ENCODE assay signal across 23 mouse cellular contexts in genomic region chr13:43954714-43955393, GRCm38 (mm10).
DNase-seq lines count a peak whose midpoint lies in the region; ATAC-seq and TF ChIP-seq lines count a peak whose summit lies in the region.
"Had no signal": no experiment of that assay in that cellular context is flagged by ENCODE, and none has a peak within 500 bp of the region (broad histone marks: within the 10 kb centered on the region; RNA-seq: fewer than 3 reads in every experiment).

No protein-coding gene starts in this region.

- H3K4me2 ChIP-seq in kidney, embryonic 16.5 days (replicated peaks; ENCODE audit: low read depth, low read length) = no peak overlapping the region
- H3K4me2 ChIP-seq in intestine, postnatal 0 days (replicated peaks; ENCODE audit: low read depth) = no peak overlapping the region
- H3K4me2 ChIP-seq in stomach, postnatal 0 days (replicated peaks; ENCODE audit: low read depth) = no peak overlapping the region
- H3K4me2 ChIP-seq: embryonic facial prominence, embryonic 12.5 days; forebrain, embryonic 12.5 days; heart, embryonic 15.5 days; hindbrain, embryonic 15.5 days; limb, embryonic 13.5 days; midbrain, embryonic 13.5 days; neural tube, embryonic 12.5 days had no signal

- H3K36me3 ChIP-seq in kidney, embryonic 16.5 days (ENCODE audit: insufficient read depth, low read length) = no peaks in the 10 kb centered on the region
- H3K36me3 ChIP-seq in intestine, postnatal 0 days (ENCODE audit: control insufficient read depth, insufficient read depth) = no peaks in the 10 kb centered on the region
- no peaks in the 10 kb centered on the region for H3K36me3 ChIP-seq in stomach, postnatal 0 days (ENCODE audit: control insufficient read depth, insufficient read depth, low read length)
- H3K36me3 ChIP-seq: embryonic facial prominence, embryonic 12.5 days; forebrain, embryonic 12.5 days; heart, embryonic 15.5 days; hindbrain, embryonic 15.5 days; limb, embryonic 13.5 days; midbrain, embryonic 13.5 days; neural tube, embryonic 12.5 days had no signal

- 53% methylated on average over 10 of the region's 10 CpGs for WGBS in kidney, embryonic 16.5 days
- WGBS in intestine, postnatal 0 days = 49% methylated on average over 10 of the region's 10 CpGs
- 72% methylated on average over 10 of the region's 10 CpGs for WGBS in stomach, postnatal 0 days

- peak; percentile 36 for DNase-seq in kidney, adult 18-20 months
- DNase-seq in kidney, postnatal 10 days = peak; percentile 16
- no peak for DNase-seq in stomach, postnatal 0 days (ENCODE audit: low spot score)
- no peak for DNase-seq in natural killer cell, adult 2 months (ENCODE audit: low spot score in 2 of 2)
- DNase-seq in left cerebral cortex, adult 8-10 months (ENCODE audit: low spot score in 2 of 2) = no peak
- DNase-seq: cerebellum, adult 11-12 months; cerebellum, postnatal 10 days; gastrocnemius, postnatal 36 days; heart, postnatal 4 days; lung, adult 2 months; lung, postnatal 36 days; right cerebral cortex, postnatal 14 days had no signal

- H3K27me3 ChIP-seq in kidney, embryonic 16.5 days (ENCODE audit: insufficient read depth, low read length) = 0 out of 2 replicates have a peak, but pooled peaks cover 2% of the 10 kb centered on the region
- H3K27me3 ChIP-seq in intestine, postnatal 0 days (replicated peaks; ENCODE audit: control insufficient read depth, insufficient read depth, low read length) = no peaks in the 10 kb centered on the region
- H3K27me3 ChIP-seq in stomach, postnatal 0 days (ENCODE audit: control insufficient read depth, insufficient read depth, low read length) = no peaks in the 10 kb centered on the region
- H3K27me3 ChIP-seq: embryonic facial prominence, embryonic 12.5 days; heart, embryonic 15.5 days; hindbrain, embryonic 15.5 days; neural tube, embryonic 12.5 days had no signal

- 0 out of 2 replicates have a peak, but pooled peaks cover 5% of the 10 kb centered on the region for H3K4me1 ChIP-seq in kidney, embryonic 16.5 days (ENCODE audit: insufficient read depth, low read length)
- H3K4me1 ChIP-seq in intestine, postnatal 0 days (replicated peaks; ENCODE audit: control insufficient read depth, insufficient read depth, low read length) = peaks cover 5% of the 10 kb centered on the region; the same call in 1 of the 2 replicates
- H3K4me1 ChIP-seq in stomach, postnatal 0 days (replicated peaks; ENCODE audit: control insufficient read depth, insufficient read depth) = no peaks in the 10 kb centered on the region
- H3K4me1 ChIP-seq: heart, embryonic 15.5 days; neural tube, embryonic 12.5 days had no signal

- no peak for TF ChIP-seq EP300 in stomach, postnatal 0 days (optimal IDR thresholded peaks at IDR 0.05)

- no peak; the same call in 1 of the 2 replicates for ATAC-seq in kidney, embryonic 16.5 days (ENCODE audit: low FRiP score, low TSS enrichment)
- ATAC-seq in intestine, postnatal 0 days = peak; percentile 95
- ATAC-seq in stomach, postnatal 0 days (ENCODE audit: low FRiP score, low TSS enrichment) = peak; percentile 68; the same call in 1 of the 2 replicates
- ATAC-seq: CD4-positive, CD25-positive, alpha-beta regulatory T cell, adult 4 months; midbrain, embryonic 13.5 days had no signal

- H3K27ac ChIP-seq in kidney, embryonic 16.5 days (ENCODE audit: low read length) = no peak overlapping the region
- H3K27ac ChIP-seq in intestine, postnatal 0 days (ENCODE audit: low read depth, low read length) = no peak overlapping the region
- H3K27ac ChIP-seq in stomach, postnatal 0 days (replicated peaks) = no peak overlapping the region
- H3K27ac ChIP-seq: embryonic facial prominence, embryonic 12.5 days; forebrain, embryonic 12.5 days; heart, embryonic 15.5 days; hindbrain, embryonic 15.5 days; limb, embryonic 13.5 days; midbrain, embryonic 13.5 days; neural tube, embryonic 12.5 days had no signal

- no peak overlapping the region for H3K9ac ChIP-seq in kidney, embryonic 16.5 days (replicated peaks; ENCODE audit: low read length)
- H3K9ac ChIP-seq in intestine, postnatal 0 days (ENCODE audit: low read depth, low read length) = no peak overlapping the region
- H3K9ac ChIP-seq in stomach, postnatal 0 days (ENCODE audit: low read length) = no peak overlapping the region
- H3K9ac ChIP-seq: embryonic facial prominence, embryonic 12.5 days; forebrain, embryonic 12.5 days; heart, embryonic 15.5 days; hindbrain, embryonic 15.5 days; limb, embryonic 13.5 days; midbrain, embryonic 13.5 days; neural tube, embryonic 12.5 days had no signal

- H3K9me3 ChIP-seq in kidney, embryonic 16.5 days (ENCODE audit: low read length) = no peaks in the 10 kb centered on the region
- H3K9me3 ChIP-seq in intestine, postnatal 0 days (ENCODE audit: control insufficient read depth) = no peaks in the 10 kb centered on the region
- H3K9me3 ChIP-seq in stomach, postnatal 0 days (ENCODE audit: control insufficient read depth, low read length) = no peaks in the 10 kb centered on the region
- H3K9me3 ChIP-seq: embryonic facial prominence, embryonic 12.5 days; forebrain, embryonic 12.5 days; heart, embryonic 15.5 days; hindbrain, embryonic 15.5 days; limb, embryonic 13.5 days; midbrain, embryonic 13.5 days; neural tube, embryonic 12.5 days had no signal

- no peak for TF ChIP-seq CTCF in intestine, postnatal 0 days (IDR thresholded peaks at IDR 0.05; ENCODE audit: low read depth)
- TF ChIP-seq CTCF in stomach, postnatal 0 days (IDR thresholded peaks at IDR 0.05; ENCODE audit: low read depth) = no peak

- no peak overlapping the region for H3K4me3 ChIP-seq in kidney, embryonic 16.5 days (ENCODE audit: low read length)
- no peak overlapping the region for H3K4me3 ChIP-seq in intestine, postnatal 0 days (ENCODE audit: low read depth, low read length)
- H3K4me3 ChIP-seq in stomach, postnatal 0 days (ENCODE audit: low read depth, low read length) = no peak overlapping the region
- H3K4me3 ChIP-seq: embryonic facial prominence, embryonic 12.5 days; forebrain, embryonic 12.5 days; heart, embryonic 15.5 days; hindbrain, embryonic 15.5 days; limb, embryonic 13.5 days; megakaryocyte, embryonic 14.5 days; midbrain, embryonic 13.5 days; neural tube, embryonic 12.5 days had no signal

Comparison
In these comparisons a context has a peak if more than half of its experiments do, and no peak if none do; other contexts are left out.
1. DNase-seq: peak in kidney, adult 18-20 months (single experiment) and kidney, postnatal 10 days (single experiment); none in stomach, postnatal 0 days (single experiment), natural killer cell, adult 2 months (0 of 2) and left cerebral cortex, adult 8-10 months (0 of 2).